Mouse (Mus musculus): ENCODE results near the gene Map4.
"Not testable (repeated sequence)": the region's sequence is repeated elsewhere in the genome, so short reads cannot be mapped to it uniquely, and the experiment has no call there.

Gene Map4

GRCm38 (mm10) chr9:110062405-110062804, 131.1 kb downstream of the Map4 start:
- no peak for DNase-seq (ENCODE audit: low spot score in 2 of 2)

GRCm38 (mm10) chr9:110062861-110063260, 131.6 kb downstream of the Map4 start:
- DNase-seq (ENCODE audit: low spot score in 2 of 2) = no peak

GRCm38 (mm10) chr9:110064641-110065040, 133.4 kb downstream of the Map4 start:
- no peak for DNase-seq (ENCODE audit: low spot score in 2 of 2)

GRCm38 (mm10) chr9:110068745-110069144, 137.5 kb downstream of the Map4 start:
- DNase-seq (ENCODE audit: low spot score in 2 of 2) = no peak

- DNase-seq (ENCODE audit: low spot score in 2 of 2) = no peak
Observed at GRCm38 (mm10) chr9:110070358-110070757, 139.1 kb downstream of the Map4 start.

- no peak for DNase-seq (ENCODE audit: low spot score in 2 of 2)
Observed at GRCm38 (mm10) chr9:110071011-110071410, 139.8 kb downstream of the Map4 start.

- peak; percentile 44 to 47 for DNase-seq (ENCODE audit: low spot score in 2 of 2)
Observed at GRCm38 (mm10) chr9:110071843-110072242, 140.6 kb downstream of the Map4 start.

- DNase-seq (ENCODE audit: low spot score in 2 of 2) = not testable (repeated sequence)
Observed at GRCm38 (mm10) chr9:110076468-110076867, 145.2 kb downstream of the Map4 start.

GRCm38 (mm10) chr9:110081066-110081465, 149.8 kb downstream of the Map4 start:
- no peak for DNase-seq (ENCODE audit: low spot score in 2 of 2)

- no peak for DNase-seq (ENCODE audit: low spot score in 2 of 2)
Observed at GRCm38 (mm10) chr9:110084201-110084964, 153.1 kb downstream of the Map4 start.

GRCm38 (mm10) chr9:110085693-110086092, 154.4 kb downstream of the Map4 start:
- DNase-seq (ENCODE audit: low spot score in 2 of 2) = no peak

- no peak for DNase-seq (ENCODE audit: low spot score in 2 of 2)
Observed at GRCm38 (mm10) chr9:110093303-110093702, 162.0 kb downstream of the Map4 start.

GRCm38 (mm10) chr9:110094761-110095160, 163.5 kb downstream of the Map4 start:
- no peak for DNase-seq (ENCODE audit: low spot score in 2 of 2)

GRCm38 (mm10) chr9:110097791-110098190, 166.5 kb downstream of the Map4 start:
- no peak for DNase-seq (ENCODE audit: low spot score in 2 of 2)

- DNase-seq (ENCODE audit: low spot score in 2 of 2) = peak; percentile 88 to 90
Observed at GRCm38 (mm10) chr9:110100627-110101600, 169.7 kb downstream of the Map4 start.

GRCm38 (mm10) chr9:110116353-110116976, 185.2 kb downstream of the Map4 start:
- DNase-seq (ENCODE audit: low spot score in 2 of 2) = no peak

GRCm38 (mm10) chr9:110116977-110117778, 185.9 kb downstream of the Map4 start, which contains the start of gene Smarcc1:
Gene Smarcc1 (plus strand): TSS chr9:110117708.
- DNase-seq (ENCODE audit: low spot score in 2 of 2) = peak; percentile 84 to 86

GRCm38 (mm10) chr9:110117779-110118139, 186.5 kb downstream of the Map4 start, which contains the start of gene Dhx30:
Gene Dhx30 (minus strand): TSS chr9:110117830.
- DNase-seq (ENCODE audit: low spot score in 2 of 2) = no peak

- peak; percentile 17 to 24 for DNase-seq (ENCODE audit: low spot score in 2 of 2)
Observed at GRCm38 (mm10) chr9:110118249-110118648, 187.0 kb downstream of the Map4 start.

- DNase-seq (ENCODE audit: low spot score in 2 of 2) = no peak
Observed at GRCm38 (mm10) chr9:110121424-110121823, 190.2 kb downstream of the Map4 start.

- DNase-seq (ENCODE audit: low spot score in 2 of 2) = no peak
Observed at GRCm38 (mm10) chr9:110123322-110123721, 192.1 kb downstream of the Map4 start.

All from spleen, postnatal 36 days (tissue).